Comparison of ENCODE assay signal across 12 mouse cellular contexts in genomic region chr7:37627897-37628510, GRCm38 (mm10).
A peak's percentile ranks its signal among the peaks of the same experiment; 100 is the strongest.
DNase-seq lines count a peak whose midpoint lies in the region; ATAC-seq lines count a peak whose summit lies in the region.
"Had no signal": no experiment of that assay in that cellular context is flagged by ENCODE, and none has a peak within 500 bp of the region (broad histone marks: within the 10 kb centered on the region; RNA-seq: fewer than 3 reads in every experiment).

No protein-coding gene starts in this region.

- no peak overlapping the region for H3K4me3 ChIP-seq in midbrain, embryonic 12.5 days
- H3K4me3 ChIP-seq in midbrain, embryonic 11.5 days (ENCODE audit: low read depth, low read length): no peak overlapping the region
- no peak overlapping the region for H3K4me3 ChIP-seq in forebrain, embryonic 15.5 days
- H3K4me3 ChIP-seq in neural tube, embryonic 15.5 days (replicated peaks): no peak overlapping the region
- H3K4me3 ChIP-seq: heart, embryonic 15.5 days had no signal

- 56% methylated on average over 6 of the region's 6 CpGs for WGBS in midbrain, embryonic 12.5 days
- WGBS in midbrain, embryonic 11.5 days: 69% methylated on average over 6 of the region's 6 CpGs
- WGBS in forebrain, embryonic 15.5 days: 10% methylated on average over 6 of the region's 6 CpGs
- 25% methylated on average over 6 of the region's 6 CpGs for whole genome bisulfite sequencing in neural tube, embryonic 15.5 days

- no peak for DNase-seq in midbrain, embryonic 11.5 days (ENCODE audit: low spot score, missing footprints)
- peak; percentile 35 to 39 for DNase-seq in layer of hippocampus, adult 8-10 months (ENCODE audit: low spot score in 2 of 2)
- no peak for DNase-seq in urinary bladder, postnatal 14 days (ENCODE audit: low spot score)
- DNase-seq in left cerebral cortex, postnatal 36 days (ENCODE audit: low spot score in 2 of 2): no peak
- DNase-seq: adrenal gland, postnatal 14 days; cerebellum, adult 11 months; liver, postnatal 0 days; right cerebral cortex, adult 18-20 months had no signal

- peaks cover 47% of the 10 kb centered on the region for H3K4me1 ChIP-seq in midbrain, embryonic 12.5 days
- H3K4me1 ChIP-seq in midbrain, embryonic 11.5 days (ENCODE audit: control insufficient read depth, insufficient read depth, low read length): peaks cover 11% of the 10 kb centered on the region
- H3K4me1 ChIP-seq in forebrain, embryonic 15.5 days: peaks cover 50% of the 10 kb centered on the region
- peaks cover 41% of the 10 kb centered on the region for H3K4me1 ChIP-seq in neural tube, embryonic 15.5 days

- H3K4me2 ChIP-seq in midbrain, embryonic 12.5 days (replicated peaks): no peak overlapping the region
- H3K4me2 ChIP-seq in midbrain, embryonic 11.5 days: no peak overlapping the region
- H3K4me2 ChIP-seq in forebrain, embryonic 15.5 days (replicated peaks): no peak overlapping the region
- no peak overlapping the region for H3K4me2 ChIP-seq in neural tube, embryonic 15.5 days
- H3K4me2 ChIP-seq: heart, embryonic 15.5 days had no signal

- peak overlapping the region; percentile 47 for H3K27ac ChIP-seq in midbrain, embryonic 12.5 days (replicated peaks)
- H3K27ac ChIP-seq in midbrain, embryonic 11.5 days (ENCODE audit: low read depth, low read length): no peak overlapping the region
- H3K27ac ChIP-seq in forebrain, embryonic 15.5 days (replicated peaks): peak overlapping the region; percentile 67
- H3K27ac ChIP-seq in neural tube, embryonic 15.5 days (replicated peaks): peak overlapping the region; percentile 61
- H3K27ac ChIP-seq: heart, embryonic 15.5 days had no signal

- H3K9me3 ChIP-seq in midbrain, embryonic 12.5 days: no peaks in the 10 kb centered on the region
- H3K9me3 ChIP-seq in midbrain, embryonic 11.5 days (ENCODE audit: control insufficient read depth, low read length): no peaks in the 10 kb centered on the region
- H3K9me3 ChIP-seq in forebrain, embryonic 15.5 days: no peaks in the 10 kb centered on the region
- no peaks in the 10 kb centered on the region for H3K9me3 ChIP-seq in neural tube, embryonic 15.5 days (replicated peaks)
- H3K9me3 ChIP-seq: heart, embryonic 15.5 days had no signal

- H3K36me3 ChIP-seq in midbrain, embryonic 12.5 days: no peaks in the 10 kb centered on the region
- H3K36me3 ChIP-seq in midbrain, embryonic 11.5 days (ENCODE audit: control insufficient read depth, insufficient read depth, low read length): no peaks in the 10 kb centered on the region
- H3K36me3 ChIP-seq in forebrain, embryonic 15.5 days: no peaks in the 10 kb centered on the region
- no peaks in the 10 kb centered on the region for H3K36me3 ChIP-seq in neural tube, embryonic 15.5 days
- H3K36me3 ChIP-seq: heart, embryonic 15.5 days had no signal

- no peak for ATAC-seq in midbrain, embryonic 12.5 days (ENCODE audit: low FRiP score, low read depth)
- ATAC-seq in midbrain, embryonic 11.5 days (ENCODE audit: low FRiP score): no peak
- ATAC-seq in forebrain, embryonic 15.5 days (replicated peaks): no peak
- no peak for ATAC-seq in neural tube, embryonic 15.5 days (ENCODE audit: low FRiP score)
- ATAC-seq: liver, postnatal 0 days had no signal

- intact Hi-C loops in left cerebral cortex, postnatal 36 days (cut with DNase I): loop anchor here (10.0 kb wide), 1 partner anchor 147 kb away; the partner anchor contains the start of gene Zfp536

- H3K27me3 ChIP-seq in midbrain, embryonic 12.5 days: peaks cover 6% of the 10 kb centered on the region; the same call in 1 of the 2 replicates
- no peaks in the 10 kb centered on the region for H3K27me3 ChIP-seq in midbrain, embryonic 11.5 days (ENCODE audit: control insufficient read depth, insufficient read depth, low read length)
- H3K27me3 ChIP-seq in forebrain, embryonic 15.5 days: no peaks in the 10 kb centered on the region
- no peaks in the 10 kb centered on the region for H3K27me3 ChIP-seq in neural tube, embryonic 15.5 days (replicated peaks)

- no peak overlapping the region for H3K9ac ChIP-seq in midbrain, embryonic 12.5 days (replicated peaks)
- no peak overlapping the region for H3K9ac ChIP-seq in midbrain, embryonic 11.5 days (ENCODE audit: low read length)
- H3K9ac ChIP-seq in forebrain, embryonic 15.5 days (replicated peaks): no peak overlapping the region; the same call in 1 of the 2 replicates
- no peak overlapping the region for H3K9ac ChIP-seq in neural tube, embryonic 15.5 days (replicated peaks)
- H3K9ac ChIP-seq: heart, embryonic 15.5 days; liver, postnatal 0 days had no signal

Comparison
In these comparisons a context has a peak if more than half of its experiments do, and no peak if none do; other contexts are left out.
1. DNase-seq: peak in layer of hippocampus, adult 8-10 months (2 of 2); none in midbrain, embryonic 11.5 days (single experiment), urinary bladder, postnatal 14 days (single experiment) and left cerebral cortex, postnatal 36 days (0 of 2).